Mouse (Mus musculus) yolk sac, embryonic 10.5 days (tissue): ENCODE results near the gene Ltk.
"Not testable (repeated sequence)": the region's sequence is repeated elsewhere in the genome, so short reads cannot be mapped to it uniquely, and the experiment has no call there.

Source experiments
- DNase-seq: peaks from one replicate; pipeline ENCODE4 v3.0.0-alpha.2; 2017; ENCODE audit warnings: low spot score

Gene Ltk

DNA sequence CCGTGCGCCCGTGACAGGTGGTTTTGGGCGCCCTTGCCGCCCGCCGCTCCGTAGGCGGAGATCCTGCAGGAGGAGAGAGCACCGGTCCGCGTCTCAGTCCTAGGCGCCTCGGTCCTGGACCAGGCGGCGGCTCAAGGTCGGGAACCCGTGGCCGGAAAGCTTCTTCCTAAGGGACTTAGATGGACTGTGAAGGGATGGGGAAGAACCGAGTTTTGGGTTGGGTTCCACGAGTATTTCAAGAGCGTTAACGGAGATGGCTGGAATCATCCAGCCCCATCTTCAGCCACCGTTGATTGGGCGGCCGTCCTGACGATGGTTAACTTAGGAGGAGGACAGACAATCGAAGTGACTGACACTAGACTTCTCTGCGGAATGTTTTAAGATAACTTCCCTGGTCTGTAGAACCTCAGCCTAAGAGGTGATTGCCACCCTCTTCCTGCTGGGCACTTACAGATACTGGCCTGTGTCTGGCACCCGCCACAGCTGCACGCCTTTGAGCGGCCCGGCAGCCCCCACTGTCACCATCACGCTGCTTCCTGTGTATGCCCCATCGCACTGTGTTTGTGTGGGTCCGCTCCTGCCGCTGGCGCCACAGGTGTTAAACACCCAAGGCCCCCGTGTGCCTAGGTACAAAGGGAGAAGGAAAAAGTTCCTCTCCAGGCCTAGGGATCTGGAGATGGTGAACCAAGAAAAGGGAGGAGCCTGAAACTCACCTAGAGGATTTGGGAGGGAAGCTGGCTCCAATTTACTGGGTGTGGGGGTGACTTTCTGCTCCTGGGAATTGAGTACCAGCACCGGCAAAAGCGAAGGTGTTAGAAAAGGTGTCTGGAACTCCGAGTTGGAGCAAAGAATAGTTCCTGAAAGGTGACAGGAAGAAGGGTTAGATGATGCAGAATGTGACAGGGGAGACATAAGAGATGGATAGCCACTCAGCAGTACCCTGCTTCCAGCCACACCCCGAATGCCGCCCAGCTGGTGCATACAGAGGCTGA lies 1.1 kb downstream of the Ltk start:
- DNase-seq = no peak

DNA sequence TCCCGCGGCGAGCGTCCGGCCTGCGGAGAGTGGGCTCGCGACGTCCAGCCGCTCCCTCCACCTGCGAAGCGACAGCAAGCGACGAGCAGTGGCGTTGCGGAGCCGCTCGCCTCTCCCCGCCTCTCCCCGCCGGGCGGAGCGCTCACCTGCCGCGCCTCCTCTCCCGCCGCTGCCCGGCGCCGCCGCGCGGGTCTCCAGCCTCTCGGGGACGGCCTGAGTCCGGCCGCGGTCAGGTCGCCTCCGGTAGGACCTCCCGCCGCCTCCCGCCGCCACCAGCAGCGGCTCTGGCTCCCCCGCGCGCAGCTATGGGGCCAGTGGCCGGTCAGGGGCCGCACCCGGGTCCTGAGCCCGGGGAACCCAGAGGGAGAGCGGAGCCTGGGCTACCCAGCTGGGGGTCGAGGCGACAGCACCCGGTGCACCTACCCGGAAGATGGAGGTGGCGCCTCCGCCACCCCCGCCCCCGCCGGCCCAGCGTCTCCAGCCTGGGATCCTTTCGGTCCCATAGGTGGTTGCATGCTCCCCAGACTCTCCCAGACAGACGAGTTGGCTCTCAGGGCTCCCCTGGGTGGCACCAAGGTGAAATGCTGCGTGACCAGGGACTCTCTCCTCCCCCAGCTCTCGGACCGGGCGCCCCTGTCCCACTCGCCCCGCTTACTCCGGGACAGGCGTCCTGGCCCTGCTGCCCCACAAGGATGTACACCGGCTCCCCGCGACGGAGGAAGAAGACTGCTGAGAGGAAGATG lies 2.0 kb downstream of the Ltk start:
- peak; percentile 54 for DNase-seq

DNA sequence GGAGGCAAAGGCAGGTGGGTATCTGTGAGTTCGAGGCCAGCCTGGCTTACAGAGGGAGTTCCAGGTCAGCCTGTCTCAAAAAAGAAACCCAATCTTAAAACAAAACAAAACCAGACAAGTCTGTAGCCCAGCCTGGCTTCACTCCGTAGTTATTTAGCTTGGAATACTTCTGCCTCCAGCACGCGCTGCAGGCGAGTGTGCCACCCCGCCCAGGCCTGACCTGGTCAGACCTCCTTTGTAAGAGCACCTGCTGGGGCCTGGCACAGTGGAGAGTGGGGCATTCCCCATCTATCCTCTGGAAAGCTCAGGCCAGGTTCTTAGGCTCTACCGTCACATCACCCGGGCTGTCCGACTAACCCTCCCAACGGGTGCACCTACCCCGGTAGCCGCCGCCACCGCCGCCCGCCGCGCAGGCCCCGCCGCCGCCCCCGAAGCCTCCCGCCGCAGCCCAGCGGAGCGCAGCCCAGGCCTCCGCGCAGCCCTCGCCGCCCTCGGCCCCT lies 2.6 kb downstream of the Ltk start:
- DNase-seq = no peak

DNA sequence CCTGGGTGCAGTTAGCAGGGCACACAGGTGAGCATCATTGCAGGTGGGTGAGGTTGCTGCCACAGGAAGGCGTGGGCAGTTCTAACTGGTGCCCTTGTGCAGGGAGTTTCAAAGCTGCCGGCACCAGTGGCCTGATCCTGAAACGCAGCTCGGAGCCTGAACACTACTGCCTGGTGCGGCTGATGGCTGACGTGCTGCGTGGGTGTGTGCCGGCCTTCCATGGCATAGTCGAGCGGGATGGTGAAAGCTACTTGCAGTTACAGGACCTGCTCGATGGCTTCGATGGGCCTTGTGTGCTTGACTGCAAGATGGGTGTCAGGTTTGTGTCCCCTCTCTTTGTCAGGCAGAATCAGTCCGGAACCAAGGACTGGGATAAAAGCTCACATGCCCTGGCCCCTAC lies 11.0 kb downstream of the Ltk start:
- DNase-seq = no peak

DNA sequence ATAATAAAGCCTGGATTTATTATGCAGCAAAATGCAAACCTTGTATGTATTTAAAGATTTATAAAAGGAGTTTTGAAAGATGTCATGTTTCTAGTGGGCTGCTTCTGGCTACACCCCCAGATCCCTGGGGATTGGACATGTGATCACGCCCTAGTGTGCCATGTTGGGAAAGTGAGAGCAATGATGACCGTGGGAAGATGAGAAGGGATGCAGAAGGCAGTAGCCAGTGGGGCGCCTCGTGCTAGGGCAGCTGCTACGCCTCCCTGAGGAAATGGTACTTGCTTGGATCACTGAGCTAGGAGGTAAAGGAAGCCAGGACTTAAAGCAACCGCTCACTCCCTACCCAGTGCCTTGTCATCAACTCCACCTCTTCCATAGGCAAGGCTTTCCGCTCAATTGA lies 12.7 kb downstream of the Ltk start:
- no peak for DNase-seq

DNA sequence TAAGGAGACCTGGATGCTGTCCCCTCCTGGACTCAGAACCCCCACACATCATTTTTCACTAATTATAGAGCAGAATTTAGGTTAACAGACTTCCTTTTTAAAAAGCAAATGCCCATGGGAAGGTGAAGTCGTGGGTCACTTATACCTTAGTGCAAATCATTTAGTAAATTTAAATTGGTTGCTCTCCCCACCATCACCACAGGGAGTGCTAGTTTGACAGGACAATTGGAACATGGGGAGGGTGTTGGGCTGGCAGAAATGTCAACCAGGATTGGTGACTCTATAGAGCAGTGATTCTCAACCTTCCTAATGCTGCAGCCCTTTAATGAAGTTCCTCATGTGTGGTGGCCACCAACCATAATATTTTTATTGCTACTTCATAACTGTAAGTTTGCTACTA lies 14.9 kb downstream of the Ltk start:
- DNase-seq = no peak

DNA sequence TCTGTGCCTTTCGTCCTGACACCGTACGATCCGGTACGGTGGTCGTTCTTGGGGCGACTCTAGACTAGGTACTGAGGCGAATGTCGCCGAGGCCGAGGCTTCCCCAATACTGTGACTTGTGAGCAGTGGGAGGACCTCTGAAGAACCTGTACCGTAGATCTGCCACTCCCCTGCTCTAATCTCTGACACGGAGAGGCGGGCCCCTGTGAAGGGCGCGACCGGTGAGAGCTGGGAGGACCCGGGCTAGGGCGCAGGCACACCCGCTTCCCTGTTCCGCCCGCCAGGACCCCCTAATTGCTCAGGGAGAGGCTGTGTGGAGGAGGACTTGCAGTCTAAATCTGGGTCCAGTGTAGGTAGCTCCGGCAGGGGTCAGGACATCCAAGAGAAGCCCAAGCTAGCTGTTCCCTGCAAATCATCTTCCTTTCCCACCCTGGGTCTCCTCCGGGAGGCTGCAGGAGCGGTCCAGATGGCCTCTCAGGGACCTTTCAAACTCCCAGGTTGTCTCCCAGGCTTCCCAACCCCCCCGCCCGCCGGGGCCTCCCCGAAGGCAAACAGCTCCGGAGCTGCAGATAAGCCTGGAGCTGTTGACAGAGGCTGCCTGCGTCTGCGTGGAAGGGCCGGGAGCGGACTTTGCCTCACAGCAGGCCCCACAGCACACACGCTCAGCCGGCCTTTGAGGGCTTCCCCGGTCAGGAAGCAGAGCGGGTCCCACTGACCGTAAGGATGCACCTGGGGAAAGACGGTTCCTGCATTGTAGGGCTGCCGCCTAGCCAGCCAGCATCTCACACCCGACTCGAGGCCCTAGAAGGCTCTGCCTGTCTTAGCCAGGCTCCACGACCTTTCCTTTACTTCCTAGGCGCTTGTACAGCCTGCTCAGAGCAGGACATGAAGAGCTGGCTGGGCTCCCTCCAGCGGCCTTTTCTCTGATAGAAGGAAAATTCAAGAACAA lies 15.8 kb downstream of the Ltk start:
- peak; percentile 89 for DNase-seq

DNA sequence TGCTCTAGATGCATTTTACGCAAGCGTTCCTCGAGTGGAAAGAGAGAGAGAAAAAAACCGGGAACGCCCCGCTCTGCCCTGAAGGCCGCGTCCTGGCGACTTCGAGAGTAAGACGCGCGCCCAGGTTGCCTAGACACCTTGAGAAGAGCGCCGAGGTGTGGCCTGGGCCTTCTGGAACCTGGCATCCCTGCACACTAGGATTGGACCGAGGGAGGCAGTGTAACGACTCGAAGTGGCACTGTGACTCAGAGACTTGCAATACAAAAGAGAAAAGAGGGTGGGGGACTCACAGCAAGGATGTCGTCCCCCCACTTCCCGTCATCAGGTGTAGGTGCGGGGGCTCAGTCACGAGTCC lies 16.4 kb downstream of the Ltk start:
- no peak for DNase-seq

DNA sequence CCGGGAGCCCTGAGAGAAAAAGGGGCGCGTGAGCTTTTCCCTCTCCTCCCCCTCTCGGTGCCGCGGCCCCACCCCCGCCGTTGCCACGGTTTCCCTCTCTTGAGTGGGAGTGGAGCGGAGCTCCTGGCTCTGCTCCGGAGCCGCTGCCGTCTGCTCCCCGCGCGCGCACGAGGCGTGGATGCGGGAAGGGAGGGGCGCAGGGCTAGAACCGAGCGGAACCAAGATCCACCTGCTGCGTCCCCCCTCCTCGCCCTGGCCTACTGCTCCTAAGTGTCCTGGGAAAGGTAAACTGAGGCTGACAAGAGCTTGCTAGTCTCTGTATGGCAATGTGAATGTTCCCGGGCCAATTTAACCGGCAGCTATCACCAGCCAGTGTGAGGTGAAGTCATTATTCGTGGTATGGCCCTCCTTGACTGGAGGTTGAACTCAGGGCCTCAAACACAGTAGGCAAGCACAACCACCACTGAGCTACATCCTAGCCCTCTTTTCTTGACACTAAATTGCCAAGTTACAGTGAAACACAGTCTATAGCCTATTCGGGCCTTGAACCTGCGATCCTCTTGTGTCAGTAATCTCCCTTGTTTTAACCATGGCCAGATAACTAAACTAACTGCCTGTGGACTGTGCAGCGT lies 16.9 kb downstream of the Ltk start:
- peak; percentile 9 for DNase-seq

DNA sequence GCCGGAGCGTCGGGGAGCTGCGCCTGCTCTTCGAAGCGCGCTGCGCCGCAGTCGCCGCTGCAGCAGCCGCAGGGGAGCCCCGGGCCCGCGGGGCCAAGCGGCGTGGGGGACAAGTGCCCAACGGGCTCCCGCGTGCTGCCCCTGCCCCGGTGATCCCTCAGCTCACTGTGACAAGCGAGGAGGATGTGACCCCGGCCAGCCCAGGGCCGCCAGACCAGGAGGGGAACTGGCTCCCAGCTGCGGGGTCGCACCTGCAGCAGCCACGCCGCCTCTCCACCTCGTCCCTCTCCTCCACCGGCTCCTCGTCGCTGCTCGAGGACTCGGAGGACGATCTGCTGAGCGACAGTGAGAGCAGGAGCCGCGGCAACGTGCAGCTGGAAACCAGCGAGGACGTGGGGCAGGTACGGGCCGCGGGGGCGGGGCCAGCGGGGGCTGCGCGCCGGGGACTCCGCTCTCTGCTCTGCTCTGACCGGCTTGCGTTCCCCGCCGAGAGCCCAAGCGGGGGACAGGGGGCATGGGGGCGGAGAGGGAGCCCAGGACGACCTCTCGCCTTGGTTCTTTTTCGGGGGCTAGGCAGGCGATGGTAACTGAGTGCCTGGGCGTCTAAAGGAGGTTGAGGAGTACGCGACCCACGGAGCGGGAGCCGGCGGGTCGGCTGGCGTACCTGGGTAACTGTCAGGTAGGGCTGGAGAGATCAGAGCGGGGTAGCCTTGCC lies 17.6 kb downstream of the Ltk start:
- DNase-seq = peak; percentile 54

DNA sequence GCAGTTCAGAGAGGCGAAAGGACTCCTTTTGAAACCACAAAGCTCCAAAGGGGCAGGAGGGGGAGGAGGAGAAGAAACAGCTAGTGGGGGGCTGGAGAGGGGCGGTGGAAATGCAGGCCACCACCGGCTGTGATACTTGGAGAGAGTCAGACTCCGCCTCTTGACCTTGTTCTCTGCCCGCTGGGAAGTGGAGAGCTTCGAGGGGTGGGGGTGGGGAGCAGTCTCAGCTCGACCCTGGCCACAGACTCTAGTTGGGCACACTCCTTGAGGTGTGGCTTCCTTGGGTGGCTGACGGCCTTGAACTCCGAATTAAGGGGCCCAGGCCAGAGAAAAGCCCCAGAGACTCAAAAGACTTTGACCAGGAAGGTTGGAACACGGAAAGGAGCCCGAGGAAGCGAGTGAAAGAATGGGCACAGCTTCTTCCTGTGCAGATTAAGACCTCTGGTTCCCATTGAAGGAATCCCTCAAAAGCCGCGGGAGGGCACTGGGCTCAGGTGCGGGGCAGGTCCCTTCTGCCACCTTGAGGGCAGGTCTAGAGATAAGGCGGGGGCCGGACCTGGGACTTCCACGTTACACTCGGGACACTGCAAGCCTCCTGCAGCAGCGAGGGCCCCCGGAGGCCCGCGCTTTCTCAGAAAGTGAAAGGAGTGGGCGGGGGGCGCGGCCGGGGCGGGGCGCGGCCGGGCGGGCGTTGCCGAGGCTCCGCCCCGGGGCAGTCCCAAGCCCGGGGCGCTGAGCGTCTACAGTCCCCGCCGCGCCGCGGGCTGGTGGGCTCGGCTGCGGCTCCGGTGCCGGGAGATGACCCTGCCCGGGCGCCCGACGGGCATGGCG lies 18.4 kb downstream of the Ltk start, which contains the start of gene Itpka:
Gene Itpka, plus strand, starts transcription at position 757 of the 831 bp plus-strand sequence.
- DNase-seq = peak; percentile 87

DNA sequence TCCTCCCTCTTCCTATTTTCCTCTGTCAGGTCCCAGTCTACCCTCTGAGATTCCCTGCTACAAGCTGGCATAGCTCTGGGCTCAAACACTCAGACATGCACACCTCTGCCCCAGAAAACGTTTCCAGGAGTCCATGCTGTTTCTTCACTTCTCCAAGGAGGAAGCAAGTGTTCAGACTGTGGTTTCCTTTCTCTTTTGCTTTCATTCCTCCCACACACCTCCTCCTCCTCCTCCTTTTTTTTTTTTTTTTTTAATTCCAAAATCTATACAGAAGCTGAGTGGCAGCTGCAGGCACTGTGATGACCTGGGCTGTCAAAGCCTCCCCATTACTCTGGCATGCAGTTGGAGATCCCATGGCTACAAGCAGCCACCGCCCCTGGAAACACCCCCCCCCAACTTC lies 19.7 kb downstream of the Ltk start:
- DNase-seq = no peak

DNA sequence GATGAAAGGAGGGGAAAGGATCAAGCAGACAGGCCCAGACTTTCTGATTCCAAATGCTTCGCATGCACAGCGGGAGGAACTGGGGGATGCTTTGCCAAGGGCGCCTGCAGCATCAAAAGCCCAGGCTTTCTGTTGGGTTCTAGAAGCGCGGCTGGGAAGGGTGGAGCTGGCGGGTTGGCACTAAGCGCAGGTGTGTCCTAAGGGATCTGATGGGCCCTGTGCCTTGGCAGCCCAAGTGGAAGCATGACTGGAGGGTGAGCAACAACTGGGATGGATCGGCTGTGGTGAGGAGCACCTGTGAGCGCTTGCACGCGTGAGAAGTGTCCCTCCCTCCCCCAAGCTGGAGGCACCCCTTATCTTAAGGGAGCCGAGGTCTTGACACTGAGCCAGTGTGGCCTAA lies 23.1 kb downstream of the Ltk start:
- DNase-seq = no peak

DNA sequence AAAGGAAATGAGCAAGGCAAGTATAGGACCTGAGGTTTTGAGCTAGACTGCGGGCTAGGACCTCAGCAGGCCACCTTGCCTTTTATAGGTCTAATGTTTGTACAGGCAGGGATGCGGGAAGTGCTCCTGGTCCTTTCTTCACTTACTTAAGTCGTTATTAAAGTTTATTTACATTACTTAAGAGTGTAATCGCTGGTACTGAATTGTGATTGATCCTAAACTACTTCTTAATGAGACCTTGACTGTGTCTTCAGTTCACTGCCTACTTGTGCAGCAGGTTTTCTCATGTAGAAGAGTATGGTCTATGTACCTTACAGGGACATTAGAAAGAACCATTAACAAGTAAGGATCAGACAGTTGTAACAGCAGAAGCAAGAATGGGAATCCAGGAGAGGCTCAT lies 29.5 kb downstream of the Ltk start:
- no peak for DNase-seq

DNA sequence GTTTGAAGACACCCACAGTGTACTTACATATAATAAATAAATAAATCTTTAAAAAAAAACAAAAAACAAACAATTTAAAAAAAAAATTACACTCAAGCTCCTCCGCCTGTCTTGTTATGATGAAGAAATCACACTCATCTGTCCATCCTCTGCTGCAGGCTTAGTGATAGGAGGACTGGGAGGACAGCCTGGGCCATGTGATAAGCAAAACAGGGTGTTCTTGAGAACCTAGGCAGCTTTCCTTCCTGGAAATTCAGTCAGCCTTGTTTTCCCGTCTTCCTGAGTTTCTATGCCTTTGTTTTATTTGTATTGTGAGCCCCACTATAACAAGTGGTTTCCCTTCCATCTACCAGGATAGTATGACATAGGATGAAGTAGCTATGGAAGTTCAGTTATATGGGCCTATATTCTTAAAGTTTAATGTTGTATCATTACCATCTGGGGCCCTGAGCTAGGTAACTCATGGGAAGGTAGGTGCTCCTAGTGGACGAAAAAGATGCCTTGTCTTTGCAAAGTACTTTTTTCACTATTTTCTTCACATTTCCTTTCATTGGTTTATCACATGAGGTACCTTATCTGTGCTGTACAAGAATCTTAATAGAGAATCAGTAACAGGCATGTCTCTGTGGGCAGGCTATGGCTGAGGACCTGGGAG lies 32.3 kb downstream of the Ltk start:
- peak; percentile 12 for DNase-seq

DNA sequence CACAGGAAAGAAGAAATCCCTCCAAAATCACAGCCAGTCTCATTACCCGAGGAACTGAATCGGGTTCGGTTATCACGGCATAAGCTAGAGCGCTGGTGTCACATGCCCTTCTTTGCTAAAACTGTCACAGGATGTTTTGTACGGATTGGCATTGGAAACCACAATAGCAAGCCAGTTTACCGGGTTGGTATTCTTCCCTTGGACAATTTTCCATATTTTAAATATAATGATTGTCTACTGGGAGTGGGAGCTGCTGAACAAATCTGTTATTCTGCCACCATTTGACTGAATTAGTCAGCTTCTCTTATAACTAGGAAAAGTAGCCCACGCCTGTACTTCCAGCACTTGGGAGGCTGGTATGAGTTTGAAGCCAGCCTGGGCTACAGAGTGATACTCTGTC lies 39.2 kb downstream of the Ltk start:
- no peak for DNase-seq

DNA sequence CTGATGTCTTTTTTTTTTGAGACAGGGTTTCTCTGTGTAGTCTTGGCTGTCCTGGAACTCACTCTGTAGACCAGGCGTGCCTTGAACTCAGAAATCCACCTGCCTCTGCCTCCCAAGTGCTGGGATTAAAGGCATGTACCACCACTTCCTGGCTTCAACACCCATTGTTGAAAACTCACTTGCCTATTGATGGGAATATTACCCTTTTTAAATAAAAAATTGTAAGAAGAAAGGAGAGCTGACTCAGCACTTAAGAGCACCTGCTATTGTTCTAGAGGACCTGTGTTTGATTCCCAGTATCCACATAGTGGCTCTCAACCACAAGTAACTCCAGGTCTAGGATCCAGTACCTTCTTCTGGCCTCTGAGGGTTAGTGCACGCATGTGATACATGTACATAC lies 44.4 kb downstream of the Ltk start:
- not testable (repeated sequence) for DNase-seq

DNA sequence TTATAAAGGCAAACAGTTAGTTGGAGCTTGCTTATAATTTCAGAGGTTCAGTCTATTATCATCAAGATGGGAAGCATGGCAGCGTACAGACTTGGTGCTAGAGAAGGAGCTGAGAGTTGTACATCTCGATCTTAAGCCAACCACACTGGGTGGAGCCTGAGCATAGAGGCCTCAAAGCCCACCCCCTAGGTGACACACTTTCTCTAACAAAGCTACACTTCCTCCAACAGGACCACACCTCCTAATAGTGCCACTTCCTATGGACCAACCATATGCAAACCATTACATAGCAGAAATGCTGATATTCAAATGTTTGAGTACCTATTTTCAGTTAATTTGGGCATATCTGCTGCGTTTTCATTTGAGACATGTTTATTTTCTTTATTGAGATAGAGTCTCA lies 50.2 kb downstream of the Ltk start:
- no peak for DNase-seq

DNA sequence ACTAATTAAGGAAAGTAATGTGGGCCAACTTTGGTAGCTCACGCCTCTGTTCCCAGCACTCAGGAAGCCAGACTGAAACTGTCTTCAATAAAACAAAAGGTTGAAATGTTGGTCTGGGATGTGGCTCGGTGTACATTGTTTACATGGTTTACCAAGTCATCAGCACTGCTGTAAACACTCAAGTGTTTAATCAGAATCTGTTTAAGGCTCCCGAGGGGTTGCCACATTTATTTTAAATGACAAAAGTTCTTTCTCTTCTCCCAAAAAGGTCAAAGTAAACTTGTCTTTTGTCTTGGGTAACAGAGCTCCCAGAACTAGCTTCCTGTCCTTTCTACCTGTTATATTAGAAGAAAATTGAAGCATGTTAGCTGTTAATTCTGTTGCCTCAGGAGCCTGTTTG lies 52.6 kb downstream of the Ltk start:
- no peak for DNase-seq
